Mouse (Mus musculus): ENCODE results near the gene Gpr18.

The Gpr18 gene

GRCm38 (mm10) chr14:121915621-121916020 is at the start of gene Gpr18:
Gpr18 (minus strand) TSS chr14:121915781.
- no peak for DNase-seq (ENCODE audit: low spot score)

- no peak for DNase-seq (ENCODE audit: low spot score)
These were observed 49.4 kb upstream of the Gpr18 start, which contains the start of gene Gpr183 for GRCm38 (mm10) chr14:121964990-121965389. Gpr183 (minus strand) TSS chr14:121965195.

GRCm38 (mm10) chr14:121963942-121964335 is 48.4 kb upstream of the Gpr18 start:
- DNase-seq (ENCODE audit: low spot score), result no peak

GRCm38 (mm10) chr14:121963251-121963941 is 47.8 kb upstream of the Gpr18 start:
- no peak for DNase-seq (ENCODE audit: low spot score)

- DNase-seq (ENCODE audit: low spot score), result no peak
These were observed 46.7 kb upstream of the Gpr18 start for GRCm38 (mm10) chr14:121962128-121962890.

GRCm38 (mm10) chr14:121961496-121962127 is 46.0 kb upstream of the Gpr18 start:
- no peak for DNase-seq (ENCODE audit: low spot score)

GRCm38 (mm10) chr14:121960997-121961396 is 45.4 kb upstream of the Gpr18 start:
- no peak for DNase-seq (ENCODE audit: low spot score)

GRCm38 (mm10) chr14:121960531-121960930 is 45.0 kb upstream of the Gpr18 start:
- DNase-seq (ENCODE audit: low spot score), result no peak

- no peak for DNase-seq (ENCODE audit: low spot score)
These were observed 44.5 kb upstream of the Gpr18 start for GRCm38 (mm10) chr14:121960031-121960430.

- no peak for DNase-seq (ENCODE audit: low spot score)
These were observed 44.0 kb upstream of the Gpr18 start for GRCm38 (mm10) chr14:121959538-121959980.

- no peak for DNase-seq (ENCODE audit: low spot score)
These were observed 43.4 kb upstream of the Gpr18 start for GRCm38 (mm10) chr14:121958751-121959537.

GRCm38 (mm10) chr14:121958041-121958750 is 42.6 kb upstream of the Gpr18 start:
- no peak for DNase-seq (ENCODE audit: low spot score)

- no peak for DNase-seq (ENCODE audit: low spot score)
These were observed 41.7 kb upstream of the Gpr18 start for GRCm38 (mm10) chr14:121957176-121957871.

- no peak for DNase-seq (ENCODE audit: low spot score)
These were observed 40.7 kb upstream of the Gpr18 start for GRCm38 (mm10) chr14:121956291-121956690.

GRCm38 (mm10) chr14:121955176-121955795 is 39.7 kb upstream of the Gpr18 start:
- DNase-seq (ENCODE audit: low spot score), result no peak

GRCm38 (mm10) chr14:121954608-121955007 is 39.0 kb upstream of the Gpr18 start:
- DNase-seq (ENCODE audit: low spot score), result no peak

GRCm38 (mm10) chr14:121954129-121954528 is 38.5 kb upstream of the Gpr18 start:
- DNase-seq (ENCODE audit: low spot score), result no peak

GRCm38 (mm10) chr14:121952046-121952400 is 36.4 kb upstream of the Gpr18 start:
- no peak for DNase-seq (ENCODE audit: low spot score)

- DNase-seq (ENCODE audit: low spot score), result no peak
These were observed 35.9 kb upstream of the Gpr18 start for GRCm38 (mm10) chr14:121951399-121952045.

GRCm38 (mm10) chr14:121949897-121950296 is 34.3 kb upstream of the Gpr18 start:
- DNase-seq (ENCODE audit: low spot score), result no peak
